Mouse (Mus musculus) heart, embryonic 11.5 days (tissue): ENCODE measurements at regions not wholly inside any gene's neighbourhood (a gene's known extent, or its start where the extent isn't known, plus 50 kb on each side); places are given as distances from the start of the nearest gene placed in this dataset.

Experiments used
- ATAC-seq: fragments of 200-750 bp; cut with Nextera tagmentation; replicated peaks from 2 replicates; pipeline ENCODE4 v1.8.0; 2017; ENCODE audit warnings: moderate library complexity; ENCODE audit not compliant: insufficient number of reproducible peaks, low FRiP score, low TSS enrichment
- H3K27ac ChIP-seq: fragments of 300-500 bp; sonication (generic); 2 replicates; pipeline ENCODE4 v1.5.1; 2014; ENCODE audit warnings: mild to moderate bottlenecking, low read depth, low read length
- H3K27me3 ChIP-seq: fragments of 300-500 bp; sonication (generic); 2 replicates; pipeline ENCODE4 v1.6.1; 2014; ENCODE audit warnings: mild to moderate bottlenecking, low read length, mixed read lengths; ENCODE audit not compliant: control insufficient read depth, insufficient read depth
- H3K36me3 ChIP-seq: fragments of 300-500 bp; sonication (generic); 2 replicates; pipeline ENCODE4 v1.6.1; 2014; ENCODE audit warnings: mild to moderate bottlenecking, low read length, moderate library complexity, mixed read lengths; ENCODE audit not compliant: control insufficient read depth, insufficient read depth
- H3K4me1 ChIP-seq: fragments of 300-500 bp; sonication (generic); 2 replicates; pipeline ENCODE4 v1.6.1; 2014; ENCODE audit warnings: low read length; ENCODE audit not compliant: control insufficient read depth, insufficient read depth
- H3K4me2 ChIP-seq: fragments of 300-500 bp; sonication (generic); 2 replicates; pipeline ENCODE4 v1.6.1; 2014; ENCODE audit warnings: mild to moderate bottlenecking, moderate library complexity
- H3K4me3 ChIP-seq: fragments of 300-500 bp; sonication (generic); 2 replicates; pipeline ENCODE4 v1.5.1; 2014; ENCODE audit warnings: low read depth, low read length
- H3K9ac ChIP-seq: fragments of 300-500 bp; sonication (generic); 2 replicates; pipeline ENCODE4 v1.6.1; 2014; ENCODE audit warnings: mild to moderate bottlenecking, low read depth, low read length, moderate library complexity
- H3K9me3 ChIP-seq: fragments of 300-500 bp; sonication (generic); replicated peaks from 2 replicates; pipeline ENCODE4 v1.6.1; 2016; ENCODE audit warnings: low read length; ENCODE audit not compliant: control insufficient read depth
- WGBS: fragments of 180-500 bp; shearing (Covaris S2); extraction: QIAGEN DNeasy Blood & Tissue Kit; methylation state at CpG from one replicate; pipeline ENCODE4 v1.1.7; 2014; ENCODE audit not compliant: insufficient replicate concordance; 5-methylcytosine and 5-hydroxymethylcytosine counted together

- H3K4me1 ChIP-seq = no peaks in the 10 kb centered on the region
- no peak overlapping the region for H3K27ac ChIP-seq
- no peak overlapping the region for H3K4me2 ChIP-seq
- no peaks in the 10 kb centered on the region for H3K36me3 ChIP-seq
- no peak overlapping the region for H3K9ac ChIP-seq
- 79% methylated on average over 7 of the region's 7 CpGs for WGBS
- no peaks in the 10 kb centered on the region for H3K27me3 ChIP-seq
- ATAC-seq = no peak
- H3K9me3 ChIP-seq = no peaks in the 10 kb centered on the region
- H3K4me3 ChIP-seq = no peak overlapping the region
Observed at GRCm38 (mm10) chr8:28117997-28118778, 670.7 kb downstream of the Poteg start.

- H3K4me2 ChIP-seq = no peak overlapping the region
- H3K9me3 ChIP-seq = no peaks in the 10 kb centered on the region
- H3K27ac ChIP-seq = no peak overlapping the region
- H3K9ac ChIP-seq = no peak overlapping the region
- H3K27me3 ChIP-seq = no peaks in the 10 kb centered on the region
- no peaks in the 10 kb centered on the region for H3K36me3 ChIP-seq
- no peaks in the 10 kb centered on the region for H3K4me1 ChIP-seq
- ATAC-seq = no peak
- H3K4me3 ChIP-seq = no peak overlapping the region
- WGBS = 61% methylated on average over 3 of the region's 3 CpGs
Observed at GRCm38 (mm10) chr8:28125021-28125420, 677.6 kb downstream of the Poteg start.

- no peak overlapping the region for H3K4me3 ChIP-seq
- no peaks in the 10 kb centered on the region for H3K36me3 ChIP-seq
- ATAC-seq = no peak
- H3K4me2 ChIP-seq = no peak overlapping the region
- no peaks in the 10 kb centered on the region for H3K27me3 ChIP-seq
- WGBS = 70% methylated on average over 3 of the region's 3 CpGs
- H3K9me3 ChIP-seq = no peaks in the 10 kb centered on the region
- no peak overlapping the region for H3K27ac ChIP-seq
- no peaks in the 10 kb centered on the region for H3K4me1 ChIP-seq
- no peak overlapping the region for H3K9ac ChIP-seq
Observed at GRCm38 (mm10) chr8:28141916-28142315, 694.4 kb downstream of the Poteg start.

GRCm38 (mm10) chr8:28148599-28149452, 701.4 kb downstream of the Poteg start:
- ATAC-seq = no peak; the same call in 1 of the 2 replicates
- H3K9ac ChIP-seq = no peak overlapping the region
- H3K27ac ChIP-seq = no peak overlapping the region
- H3K4me3 ChIP-seq = no peak overlapping the region
- 52% methylated on average over 14 of the region's 14 CpGs for WGBS
- no peaks in the 10 kb centered on the region for H3K4me1 ChIP-seq
- no peaks in the 10 kb centered on the region for H3K36me3 ChIP-seq
- H3K4me2 ChIP-seq = no peak overlapping the region
- no peaks in the 10 kb centered on the region for H3K27me3 ChIP-seq
- no peaks in the 10 kb centered on the region for H3K9me3 ChIP-seq

- 60% methylated on average over 3 of the region's 3 CpGs for WGBS
- Histone ChIP-seq H3K27me3 (no peaks in the 10 kb centered on the region), H3K4me1 (no peaks in the 10 kb centered on the region), H3K9ac (no peak overlapping the region), H3K4me3 (no peak overlapping the region), H3K9me3 (no peaks in the 10 kb centered on the region), H3K4me2 (no peak overlapping the region), H3K27ac (no peak overlapping the region), H3K36me3 (no peaks in the 10 kb centered on the region)
- ATAC-seq = no peak
Observed at GRCm38 (mm10) chr8:28149453-28149767, 701.9 kb downstream of the Poteg start.

- Histone ChIP-seq H3K9me3 (no peaks in the 10 kb centered on the region), H3K4me1 (no peaks in the 10 kb centered on the region), H3K27me3 (no peaks in the 10 kb centered on the region), H3K27ac (no peak overlapping the region), H3K36me3 (no peaks in the 10 kb centered on the region), H3K4me2 (no peak overlapping the region), H3K9ac (no peak overlapping the region), H3K4me3 (no peak overlapping the region)
- 80% methylated on average over 4 of the region's 4 CpGs for WGBS
- ATAC-seq = no peak
Observed at GRCm38 (mm10) chr8:28160651-28161050, 713.2 kb downstream of the Poteg start.

- WGBS = 47% methylated on average over 1 of the region's 1 CpGs
- ATAC-seq = no peak
- no peak overlapping the region for H3K4me2 ChIP-seq
- no peaks in the 10 kb centered on the region for H3K4me1 ChIP-seq
- H3K36me3 ChIP-seq = no peaks in the 10 kb centered on the region
- H3K27me3 ChIP-seq = no peaks in the 10 kb centered on the region
- H3K9me3 ChIP-seq = no peaks in the 10 kb centered on the region
- no peak overlapping the region for H3K9ac ChIP-seq
- H3K27ac ChIP-seq = no peak overlapping the region
- H3K4me3 ChIP-seq = no peak overlapping the region
Observed at GRCm38 (mm10) chr8:28168036-28168435, 720.6 kb downstream of the Poteg start.

- Histone ChIP-seq H3K36me3 (no peaks in the 10 kb centered on the region), H3K4me1 (no peaks in the 10 kb centered on the region), H3K9ac (no peak overlapping the region), H3K27ac (no peak overlapping the region), H3K27me3 (no peaks in the 10 kb centered on the region), H3K4me2 (no peak overlapping the region), H3K9me3 (no peaks in the 10 kb centered on the region), H3K4me3 (no peak overlapping the region)
- ATAC-seq = no peak
- WGBS = 68% methylated on average over 4 of the region's 4 CpGs
Observed at GRCm38 (mm10) chr8:28171456-28171855, 724.0 kb downstream of the Poteg start.
